Mouse (Mus musculus) liver, adult 2 months (tissue): ENCODE measurements around the gene Hist1h2aa. TPM values are rescaled to one million over a fixed set of nuclear protein-coding genes. Genes with fewer than 3 reads are reported as not detected.

Experiments used
- DNase-seq: peaks from one replicate; pipeline ENCODE4 v3.0.0-alpha.2; 2011; ENCODE audit warnings: low read depth, low spot score; ENCODE audit errors: extremely low read depth
- H3K27ac ChIP-seq: fragments of 200-500 bp; replicated peaks from 2 replicates; pipeline ENCODE4 v1.5.1; 2012; ENCODE audit warnings: low read depth, mild to moderate bottlenecking, control low read depth, inconsistent platforms, low read length; ENCODE audit not compliant: insufficient read depth
- H3K27me3 ChIP-seq: fragments of 200-500 bp; 2 replicates; pipeline ENCODE4 v1.6.1; 2012; ENCODE audit warnings: mild to moderate bottlenecking, moderate library complexity, low read length, inconsistent platforms; ENCODE audit not compliant: control insufficient read depth, insufficient read depth
- H3K36me3 ChIP-seq: fragments of 200-500 bp; 2 replicates; pipeline ENCODE4 v1.6.1; 2012; ENCODE audit warnings: low read length, inconsistent platforms; ENCODE audit not compliant: control insufficient read depth, insufficient read depth
- H3K4me1 ChIP-seq: fragments of 200-500 bp; 2 replicates; pipeline ENCODE4 v1.6.1; 2011; ENCODE audit warnings: low read length; ENCODE audit not compliant: control insufficient read depth, insufficient read depth
- H3K4me3 ChIP-seq: fragments of 200-500 bp; 2 replicates; pipeline ENCODE4 v1.5.1; 2011; ENCODE audit warnings: low read depth, mild to moderate bottlenecking, control low read depth, low read length, moderate library complexity; ENCODE audit not compliant: insufficient read depth
- H3K79me2 ChIP-seq: fragments of 200-500 bp; 2 replicates; pipeline ENCODE4 v1.6.1; 2012; ENCODE audit warnings: inconsistent platforms, mild to moderate bottlenecking, low read length, moderate library complexity; ENCODE audit not compliant: control insufficient read depth, insufficient read depth
- H3K9ac ChIP-seq: fragments of 200-500 bp; 2 replicates; pipeline ENCODE4 v1.6.1; 2012; ENCODE audit warnings: low read depth, mild to moderate bottlenecking, control low read depth, inconsistent platforms, low read length
- CTCF ChIP-seq: fragments of 200-500 bp; IDR thresholded peaks from 2 replicates; pipeline ENCODE4 v1.5.1; 2011; ENCODE audit warnings: low read depth, low read length, control low read depth
- POLR2A ChIP-seq: fragments of 200-500 bp; IDR thresholded peaks from 2 replicates; pipeline ENCODE4 v1.6.1; 2011; ENCODE audit warnings: low read length, control low read depth; ENCODE audit not compliant: insufficient read depth; ENCODE audit errors: extremely low read depth
- WGBS: fragments of 180-500 bp; shearing (Covaris S2); methylation state at CpG from one replicate; pipeline ENCODE4 v1.1.7; 2018; 5-methylcytosine and 5-hydroxymethylcytosine counted together
- polyA plus RNA-seq: library from polyadenylated mRNA; depleted of rRNA; stranded (reverse); fragments of >200 nt; gene quantifications from 2 replicates; pipeline ENCODE4 v1.2.3, GENCODE M21; 2012
- total RNA-seq: library from RNA; depleted of rRNA; stranded (reverse); fragments of >200 nt; gene quantifications from 2 replicates; pipeline ENCODE4 v1.2.3, GENCODE M21; 2014

The Hist1h2aa gene
- total and polyA plus RNA-seq, 2 experiments, result not detected

DNA sequence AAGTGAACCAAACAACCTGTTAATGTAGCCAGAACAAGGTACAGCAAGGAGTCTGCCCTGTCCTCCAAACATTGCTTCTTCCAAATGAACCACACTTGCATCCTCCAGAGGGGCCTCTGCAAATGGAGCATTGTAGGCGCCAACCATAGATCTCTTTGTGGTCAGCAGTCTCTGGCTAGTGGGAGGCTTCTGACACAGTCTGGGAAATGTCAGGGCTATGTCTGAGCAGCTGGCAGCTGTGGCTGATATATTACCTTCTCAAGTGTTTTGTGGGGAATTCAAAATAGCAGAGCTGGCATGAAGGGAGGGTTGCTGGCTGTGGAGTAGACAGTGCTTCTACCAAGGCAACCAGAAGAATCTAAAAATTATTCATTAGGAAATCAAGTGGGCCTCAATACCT lies 18.1 kb upstream of the Hist1h2aa start:
- Histone ChIP-seq H3K27me3 (no peaks in the 10 kb centered on the region), H3K4me1 (peaks cover 26% of the 10 kb centered on the region), H3K36me3 (no peaks in the 10 kb centered on the region), H3K27ac (no peak overlapping the region), H3K4me3 (no peak overlapping the region), H3K9ac (no peak overlapping the region), H3K79me2 (no peaks in the 10 kb centered on the region)
- WGBS, result 97% methylated on average over 1 of the region's 1 CpGs
- DNase-seq, result no peak
- TF ChIP-seq CTCF (no peak), POLR2A (no peak)

DNA sequence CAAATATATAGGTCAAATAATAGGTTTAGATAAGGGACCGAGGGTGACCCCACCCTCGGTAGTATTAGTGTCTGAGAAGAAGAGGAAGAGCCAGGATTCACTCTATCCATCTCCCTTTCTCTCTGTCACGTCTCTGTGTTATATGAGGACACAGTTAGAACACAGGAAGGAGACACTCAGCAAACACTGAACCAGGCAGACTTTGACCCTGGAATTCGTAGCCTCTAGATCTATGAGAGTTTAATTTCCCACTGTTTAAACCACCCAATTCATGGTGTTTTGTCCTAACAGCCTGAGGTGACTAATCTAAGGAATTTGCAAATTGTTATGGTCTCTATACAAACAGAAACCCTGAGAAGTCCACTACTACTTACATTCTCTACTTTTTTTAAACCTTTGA lies 16.6 kb upstream of the Hist1h2aa start:
- Histone ChIP-seq H3K4me1 (peaks cover 19% of the 10 kb centered on the region), H3K36me3 (no peaks in the 10 kb centered on the region), H3K27ac (no peak overlapping the region), H3K79me2 (no peaks in the 10 kb centered on the region), H3K27me3 (no peaks in the 10 kb centered on the region), H3K4me3 (no peak overlapping the region), H3K9ac (no peak overlapping the region)
- no peak for TF ChIP-seq CTCF
- TF ChIP-seq POLR2A, result no peak
- 16% methylated on average over 4 of the region's 4 CpGs for WGBS
- DNase-seq, result peak; percentile 68

DNA sequence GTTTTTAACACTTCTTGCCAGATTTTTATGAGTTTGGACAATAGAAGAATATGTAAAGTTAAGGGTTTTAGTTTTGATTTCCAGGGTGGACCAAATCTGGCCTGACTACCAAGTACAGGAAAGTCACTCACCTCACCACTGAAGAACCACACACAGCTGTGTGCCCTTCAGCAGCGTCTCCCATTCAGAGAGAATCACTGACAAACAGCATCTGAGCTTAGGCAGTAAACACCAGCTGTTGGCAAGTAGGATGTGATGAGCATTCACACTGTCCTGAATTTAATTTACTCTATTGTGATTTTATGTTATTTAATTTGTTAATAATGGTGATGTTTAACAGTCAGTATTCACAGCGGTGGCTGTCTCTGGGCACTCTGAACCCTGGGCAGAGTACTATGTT lies 8.5 kb upstream of the Hist1h2aa start:
- no peaks in the 10 kb centered on the region for H3K27me3 ChIP-seq
- no peaks in the 10 kb centered on the region for H3K36me3 ChIP-seq
- H3K4me1 ChIP-seq, result peaks cover 4% of the 10 kb centered on the region; the same call in 1 of the 2 replicates
- 85% methylated on average over 2 of the region's 2 CpGs for WGBS
- no peak overlapping the region for H3K9ac ChIP-seq
- no peak overlapping the region for H3K27ac ChIP-seq
- H3K4me3 ChIP-seq, result no peak overlapping the region
- TF ChIP-seq CTCF (no peak), POLR2A (no peak)
- H3K79me2 ChIP-seq, result no peaks in the 10 kb centered on the region
- DNase-seq, result no peak

DNA sequence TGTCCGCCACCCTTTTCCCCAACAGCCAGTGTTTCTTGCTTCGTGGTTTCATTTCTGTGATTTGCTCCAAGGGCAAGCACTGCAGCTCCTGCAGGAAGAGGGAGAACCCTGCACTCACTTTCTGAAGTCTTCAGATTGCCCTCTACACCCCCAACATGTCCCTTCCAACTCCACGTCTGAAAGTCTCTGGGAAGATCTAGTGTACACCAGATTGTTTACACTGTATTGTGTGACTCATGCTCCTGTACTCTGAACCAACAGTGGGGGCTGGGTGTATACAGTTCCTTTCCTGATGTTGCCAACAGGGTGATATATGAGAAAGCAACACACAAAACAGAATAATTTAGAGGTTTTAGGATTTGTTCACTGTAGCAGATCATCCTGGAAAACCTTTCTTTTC lies 5.6 kb upstream of the Hist1h2aa start:
- peak overlapping the region; percentile 23; the same call in 1 of the 2 replicates for H3K9ac ChIP-seq
- H3K4me3 ChIP-seq, result no peak overlapping the region; the same call in 1 of the 2 replicates
- no peaks in the 10 kb centered on the region for H3K79me2 ChIP-seq
- H3K27ac ChIP-seq, result no peak overlapping the region
- peaks cover 4% of the 10 kb centered on the region; the same call in 1 of the 2 replicates for H3K4me1 ChIP-seq
- TF ChIP-seq POLR2A (no peak), CTCF (no peak)
- WGBS, result 25% methylated on average over 3 of the region's 3 CpGs
- H3K27me3 ChIP-seq, result no peaks in the 10 kb centered on the region
- DNase-seq, result peak; percentile 74
- no peaks in the 10 kb centered on the region for H3K36me3 ChIP-seq

DNA sequence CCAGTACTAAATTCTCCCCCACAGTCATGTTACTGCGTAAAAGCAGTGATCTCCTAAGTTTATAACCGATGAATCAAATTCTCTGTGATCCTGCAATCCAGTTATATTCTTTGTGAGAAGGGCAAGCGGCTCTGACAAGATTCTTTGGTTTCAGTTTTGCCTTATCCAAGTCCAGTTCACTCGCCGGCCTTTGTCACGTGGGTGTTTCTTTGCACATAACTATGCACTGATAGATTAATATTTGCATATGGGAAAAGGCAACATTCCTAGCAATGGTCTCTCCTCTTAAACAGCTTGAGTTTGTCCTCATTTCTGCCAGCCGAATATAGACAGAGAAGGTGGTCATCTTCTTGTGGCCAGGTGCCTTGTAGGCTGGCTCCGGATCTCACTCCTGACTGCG lies 3.8 kb upstream of the Hist1h2aa start:
- peak; percentile 57 for DNase-seq
- no peak overlapping the region for H3K27ac ChIP-seq
- H3K9ac ChIP-seq, result no peak overlapping the region
- WGBS, result 51% methylated on average over 9 of the region's 9 CpGs
- H3K79me2 ChIP-seq, result no peaks in the 10 kb centered on the region
- H3K4me3 ChIP-seq, result no peak overlapping the region
- no peaks in the 10 kb centered on the region for H3K36me3 ChIP-seq
- H3K4me1 ChIP-seq, result peaks cover 4% of the 10 kb centered on the region; the same call in 1 of the 2 replicates
- H3K27me3 ChIP-seq, result no peaks in the 10 kb centered on the region
- TF ChIP-seq POLR2A (no peak), CTCF (no peak)

DNA sequence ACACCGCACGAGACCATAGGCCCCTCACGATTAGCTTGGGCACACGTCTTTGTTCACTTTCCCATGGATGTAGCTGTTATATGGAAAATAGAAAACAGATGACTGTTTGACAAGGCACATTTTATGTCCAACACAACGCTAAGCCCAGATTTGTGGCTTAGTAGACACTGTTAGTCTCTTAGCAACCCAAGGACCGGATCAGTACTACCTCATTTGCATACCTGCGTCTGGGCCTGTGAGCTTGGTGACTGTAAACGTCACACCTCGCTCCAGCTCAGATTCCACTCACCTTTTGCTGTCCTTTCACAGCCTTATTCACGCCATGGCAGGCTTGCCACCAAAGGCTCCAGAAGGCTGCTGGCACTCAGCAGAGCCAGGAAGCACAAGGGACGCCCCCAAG lies 3.4 kb upstream of the Hist1h2aa start:
- Histone ChIP-seq H3K4me1 (peaks cover 4% of the 10 kb centered on the region; the same call in 1 of the 2 replicates), H3K27ac (no peak overlapping the region), H3K4me3 (no peak overlapping the region), H3K36me3 (no peaks in the 10 kb centered on the region), H3K9ac (no peak overlapping the region), H3K27me3 (no peaks in the 10 kb centered on the region), H3K79me2 (no peaks in the 10 kb centered on the region)
- no peak for TF ChIP-seq POLR2A
- TF ChIP-seq CTCF, result no peak
- 84% methylated on average over 11 of the region's 11 CpGs for WGBS
- no peak for DNase-seq
